Mouse (Mus musculus): Measurements from ENCODE around the gene Kif23.

- TF ChIP-seq CTCF (conservative IDR thresholded peaks at IDR 0.05; ENCODE audit: low read length), result no peak
- no peak for TF ChIP-seq POU5F1 (IDR thresholded peaks at IDR 0.05; ENCODE audit: borderline replicate concordance, low read length)
- TF ChIP-seq NANOG (IDR thresholded peaks at IDR 0.05; ENCODE audit: borderline replicate concordance, low read length), result no peak
Observed at GRCm38 (mm10) chr9:61873325-61873724, 73.2 kb downstream of the Kif23 start.
